Mouse (Mus musculus) testis, adult 2 months (tissue): ENCODE measurements around the gene Tmigd1.

Experiments
- CTCF ChIP-seq: fragments of 200-500 bp; IDR thresholded peaks from 2 replicates; pipeline ENCODE4 v1.5.1; 2012; ENCODE audit warnings: low read depth, mild to moderate bottlenecking, inconsistent platforms, low read length, moderate library complexity; ENCODE audit not compliant: control insufficient read depth, insufficient read depth, insufficient replicate concordance
- POLR2A ChIP-seq: fragments of 200-500 bp; IDR thresholded peaks from 2 replicates; pipeline ENCODE4 v1.6.1; 2012; ENCODE audit warnings: low read depth, mild to moderate bottlenecking, inconsistent platforms, low read length, moderate library complexity; ENCODE audit not compliant: control insufficient read depth

GRCm38 (mm10) chr11:76856601-76857000 lies 45.4 kb upstream of the Tmigd1 start:
- TF ChIP-seq POLR2A (no peak), CTCF (no peak)
